Mouse (Mus musculus): ENCODE results near the gene Nprl3. TPM values are rescaled to one million over a fixed set of nuclear protein-coding genes. Genes with fewer than 3 reads are reported as not detected.

Gene Nprl3
- total and polyA plus RNA-seq, 2 experiments: 13.4 to 65.4 TPM

- Histone ChIP-seq H3K27ac (replicated peaks; ENCODE audit: insufficient read depth, low read depth, low read length) (no peak overlapping the region), H3K4me3 (ENCODE audit: insufficient read depth, low read depth, low read length) (no peak overlapping the region), H3K36me3 (ENCODE audit: control insufficient read depth, insufficient read depth, low read length) (peaks cover 55% of the 10 kb centered on the region), H3K27me3 (ENCODE audit: control insufficient read depth, insufficient read depth, low read length) (no peaks in the 10 kb centered on the region), H3K4me1 (ENCODE audit: control insufficient read depth, insufficient read depth, low read length) (no peaks in the 10 kb centered on the region), H3K9ac (ENCODE audit: low read depth, low read length) (no peak overlapping the region), H3K79me2 (ENCODE audit: control insufficient read depth, insufficient read depth, low read length) (no peaks in the 10 kb centered on the region)
- TF ChIP-seq CTCF (IDR thresholded peaks at IDR 0.05; ENCODE audit: low read depth, low read length) (no peak), POLR2A (IDR thresholded peaks at IDR 0.05; ENCODE audit: extremely low read depth, insufficient read depth, low read length) (no peak)
- 90% methylated on average over 3 of the region's 3 CpGs for WGBS
- no peak for DNase-seq (ENCODE audit: extremely low read depth, low read depth, low spot score)
Measured at GRCm38 (mm10) chr11:32248350-32248749, 19.2 kb downstream of the Nprl3 start.

GRCm38 (mm10) chr11:32247068-32247467, 20.4 kb downstream of the Nprl3 start:
- H3K4me1 ChIP-seq (ENCODE audit: control insufficient read depth, insufficient read depth, low read length): no peaks in the 10 kb centered on the region
- DNase-seq (ENCODE audit: extremely low read depth, low read depth, low spot score): no peak
- H3K79me2 ChIP-seq (ENCODE audit: control insufficient read depth, insufficient read depth, low read length): no peaks in the 10 kb centered on the region
- H3K27ac ChIP-seq (replicated peaks; ENCODE audit: insufficient read depth, low read depth, low read length): no peak overlapping the region
- no peak overlapping the region for H3K9ac ChIP-seq (ENCODE audit: low read depth, low read length)
- H3K27me3 ChIP-seq (ENCODE audit: control insufficient read depth, insufficient read depth, low read length): no peaks in the 10 kb centered on the region
- peaks cover 46% of the 10 kb centered on the region for H3K36me3 ChIP-seq (ENCODE audit: control insufficient read depth, insufficient read depth, low read length)
- no peak for TF ChIP-seq CTCF (IDR thresholded peaks at IDR 0.05; ENCODE audit: low read depth, low read length)
- no peak for TF ChIP-seq POLR2A (IDR thresholded peaks at IDR 0.05; ENCODE audit: extremely low read depth, insufficient read depth, low read length)
- no peak overlapping the region for H3K4me3 ChIP-seq (ENCODE audit: insufficient read depth, low read depth, low read length)

- no peak for DNase-seq (ENCODE audit: extremely low read depth, low read depth, low spot score)
- WGBS: 92% methylated on average over 6 of the region's 6 CpGs
- peaks cover 44% of the 10 kb centered on the region for H3K36me3 ChIP-seq (ENCODE audit: control insufficient read depth, insufficient read depth, low read length)
- H3K27ac ChIP-seq (replicated peaks; ENCODE audit: insufficient read depth, low read depth, low read length): no peak overlapping the region
- no peaks in the 10 kb centered on the region for H3K27me3 ChIP-seq (ENCODE audit: control insufficient read depth, insufficient read depth, low read length)
- no peak overlapping the region for H3K9ac ChIP-seq (ENCODE audit: low read depth, low read length)
- H3K4me3 ChIP-seq (ENCODE audit: insufficient read depth, low read depth, low read length): no peak overlapping the region
- no peaks in the 10 kb centered on the region for H3K79me2 ChIP-seq (ENCODE audit: control insufficient read depth, insufficient read depth, low read length)
- no peak for TF ChIP-seq CTCF (IDR thresholded peaks at IDR 0.05; ENCODE audit: low read depth, low read length)
- TF ChIP-seq POLR2A (IDR thresholded peaks at IDR 0.05; ENCODE audit: extremely low read depth, insufficient read depth, low read length): no peak
- no peaks in the 10 kb centered on the region for H3K4me1 ChIP-seq (ENCODE audit: control insufficient read depth, insufficient read depth, low read length)
Measured at GRCm38 (mm10) chr11:32245614-32246013, 21.9 kb downstream of the Nprl3 start.

- Histone ChIP-seq H3K27ac (replicated peaks; ENCODE audit: insufficient read depth, low read depth, low read length) (no peak overlapping the region), H3K4me1 (ENCODE audit: control insufficient read depth, insufficient read depth, low read length) (no peaks in the 10 kb centered on the region), H3K79me2 (ENCODE audit: control insufficient read depth, insufficient read depth, low read length) (no peaks in the 10 kb centered on the region), H3K4me3 (ENCODE audit: insufficient read depth, low read depth, low read length) (no peak overlapping the region), H3K9ac (ENCODE audit: low read depth, low read length) (no peak overlapping the region), H3K27me3 (ENCODE audit: control insufficient read depth, insufficient read depth, low read length) (no peaks in the 10 kb centered on the region), H3K36me3 (ENCODE audit: control insufficient read depth, insufficient read depth, low read length) (peaks cover 35% of the 10 kb centered on the region)
- 85% methylated on average over 1 of the region's 1 CpGs for WGBS
- no peak for DNase-seq (ENCODE audit: extremely low read depth, low read depth, low spot score)
- TF ChIP-seq CTCF (IDR thresholded peaks at IDR 0.05; ENCODE audit: low read depth, low read length): no peak
- TF ChIP-seq POLR2A (IDR thresholded peaks at IDR 0.05; ENCODE audit: extremely low read depth, insufficient read depth, low read length): no peak
Measured at GRCm38 (mm10) chr11:32244617-32245016, 22.9 kb downstream of the Nprl3 start.

- peaks cover 30% of the 10 kb centered on the region for H3K36me3 ChIP-seq (ENCODE audit: control insufficient read depth, insufficient read depth, low read length)
- no peak overlapping the region for H3K4me3 ChIP-seq (ENCODE audit: insufficient read depth, low read depth, low read length)
- no peak overlapping the region for H3K9ac ChIP-seq (ENCODE audit: low read depth, low read length)
- WGBS: 80% methylated on average over 3 of the region's 3 CpGs
- no peak for DNase-seq (ENCODE audit: extremely low read depth, low read depth, low spot score)
- no peaks in the 10 kb centered on the region for H3K79me2 ChIP-seq (ENCODE audit: control insufficient read depth, insufficient read depth, low read length)
- H3K27me3 ChIP-seq (ENCODE audit: control insufficient read depth, insufficient read depth, low read length): no peaks in the 10 kb centered on the region
- no peak for TF ChIP-seq POLR2A (IDR thresholded peaks at IDR 0.05; ENCODE audit: extremely low read depth, insufficient read depth, low read length)
- TF ChIP-seq CTCF (IDR thresholded peaks at IDR 0.05; ENCODE audit: low read depth, low read length): no peak
- no peak overlapping the region for H3K27ac ChIP-seq (replicated peaks; ENCODE audit: insufficient read depth, low read depth, low read length)
- no peaks in the 10 kb centered on the region for H3K4me1 ChIP-seq (ENCODE audit: control insufficient read depth, insufficient read depth, low read length)
Measured at GRCm38 (mm10) chr11:32244064-32244463, 23.4 kb downstream of the Nprl3 start.

- WGBS: 76% methylated on average over 7 of the region's 7 CpGs
- H3K9ac ChIP-seq (ENCODE audit: low read depth, low read length): no peak overlapping the region
Measured at GRCm38 (mm10) chr11:32243205-32243955, 24.1 kb downstream of the Nprl3 start.

More at GRCm38 (mm10) chr11:32243205-32243955, 24.1 kb downstream of the Nprl3 start:
- no peak for TF ChIP-seq POLR2A (IDR thresholded peaks at IDR 0.05; ENCODE audit: extremely low read depth, insufficient read depth, low read length)
- no peak for TF ChIP-seq CTCF (IDR thresholded peaks at IDR 0.05; ENCODE audit: low read depth, low read length)
- Histone ChIP-seq H3K4me1 (ENCODE audit: control insufficient read depth, insufficient read depth, low read length) (no peaks in the 10 kb centered on the region), H3K27me3 (ENCODE audit: control insufficient read depth, insufficient read depth, low read length) (no peaks in the 10 kb centered on the region), H3K4me3 (ENCODE audit: insufficient read depth, low read depth, low read length) (no peak overlapping the region), H3K27ac (replicated peaks; ENCODE audit: insufficient read depth, low read depth, low read length) (no peak overlapping the region), H3K79me2 (ENCODE audit: control insufficient read depth, insufficient read depth, low read length) (no peaks in the 10 kb centered on the region), H3K36me3 (ENCODE audit: control insufficient read depth, insufficient read depth, low read length) (peaks cover 27% of the 10 kb centered on the region)
- DNase-seq (ENCODE audit: extremely low read depth, low read depth, low spot score): no peak

All from liver, adult 2 months (tissue).